Mouse (Mus musculus): ENCODE data around the gene Exoc6.

DNA sequence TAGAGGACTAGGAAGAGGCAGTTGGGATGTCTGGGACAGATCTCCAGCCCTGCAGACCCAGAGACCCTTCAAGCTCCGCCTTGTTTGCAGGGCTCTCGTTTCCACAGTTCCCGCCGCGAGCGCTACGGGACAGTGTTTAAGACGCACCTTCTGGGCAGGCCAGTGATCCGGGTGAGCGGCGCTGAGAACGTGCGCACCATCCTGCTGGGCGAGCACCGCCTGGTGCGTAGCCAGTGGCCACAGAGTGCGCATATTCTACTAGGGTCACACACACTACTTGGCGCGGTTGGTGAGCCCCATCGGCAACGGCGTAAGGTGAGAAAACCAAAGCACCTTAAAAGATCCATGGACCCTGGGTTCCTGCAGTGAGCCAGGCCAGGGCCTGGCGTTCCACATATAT, 136.1 kb downstream of the Exoc6 start:
- TF ChIP-seq CTCF (IDR thresholded peaks at IDR 0.05; ENCODE audit: control insufficient read depth, insufficient read depth, insufficient replicate concordance, low read depth, low read length): no peak
- TF ChIP-seq POLR2A (IDR thresholded peaks at IDR 0.05; ENCODE audit: control insufficient read depth, low read depth, low read length): no peak

Data from testis, adult 2 months (tissue).